11 mouse cellular contexts compared by ENCODE assay signal in genomic region chr6:72748882-72749437, GRCm38 (mm10). TPM values are rescaled to one million over a fixed set of nuclear protein-coding genes. Genes with fewer than 3 reads are reported as not detected.
DNase-seq lines count a peak whose midpoint lies in the region; ATAC-seq and TF ChIP-seq lines count a peak whose summit lies in the region.
"Had no signal": no experiment of that assay in that cellular context is flagged by ENCODE, and none has a peak within 500 bp of the region (broad histone marks: within the 10 kb centered on the region; RNA-seq: fewer than 3 reads in every experiment).

No protein-coding gene starts in this region.

- H3K9me3 ChIP-seq in kidney, embryonic 15.5 days (replicated peaks), result no peaks in the 10 kb centered on the region
- H3K9me3 ChIP-seq in ES-E14 (ENCODE audit: control insufficient read depth, insufficient read depth, low read depth, low read length), result no peaks in the 10 kb centered on the region
- no peaks in the 10 kb centered on the region for H3K9me3 ChIP-seq in limb, embryonic 10.5 days (replicated peaks)

- intact Hi-C loops in heart, adult 2 months (cut with DNase I), result loop anchor here (5.0 kb wide), 1 partner anchor 77 kb away; no protein-coding TSS in a partner anchor
- intact Hi-C loops in heart, postnatal 25 days (cut with DNase I), result loop anchor here (5.0 kb wide), 1 partner anchor 38 kb away; the partner anchor contains the start of gene Tcf7l1

- no peak for TF ChIP-seq CTCF in heart, adult 2 months (IDR thresholded peaks at IDR 0.05)

- no peak for TF ChIP-seq POLR2A in heart, adult 2 months (IDR thresholded peaks at IDR 0.05; ENCODE audit: insufficient read depth, low read depth, low read length)

- no peaks in the 10 kb centered on the region; the same call in 1 of the 2 replicates for H3K36me3 ChIP-seq in heart, adult 2 months (ENCODE audit: control insufficient read depth, insufficient read depth, low read length)
- no peaks in the 10 kb centered on the region; the same call in 1 of the 2 replicates for H3K36me3 ChIP-seq in kidney, embryonic 15.5 days
- no peaks in the 10 kb centered on the region for H3K36me3 ChIP-seq in ES-E14 (ENCODE audit: control insufficient read depth, insufficient read depth, low read length, poor library complexity, severe bottlenecking)
- H3K36me3 ChIP-seq in limb, embryonic 10.5 days, result peaks cover 17% of the 10 kb centered on the region

- peak; percentile 59 for ATAC-seq in kidney, embryonic 15.5 days (replicated peaks; ENCODE audit: low FRiP score)

- H3K9ac ChIP-seq in heart, adult 2 months (ENCODE audit: low read depth, low read length), result no peak overlapping the region
- H3K9ac ChIP-seq in kidney, embryonic 15.5 days, result no peak overlapping the region
- H3K9ac ChIP-seq in ES-E14 (ENCODE audit: insufficient read depth, low read depth, low read length, poor library complexity, severe bottlenecking), result no peak overlapping the region

- H3K4me2 ChIP-seq in kidney, embryonic 15.5 days, result peak overlapping the region; percentile 43

- peaks cover 20% of the 10 kb centered on the region for H3K4me1 ChIP-seq in heart, adult 2 months (ENCODE audit: control insufficient read depth, insufficient read depth, low read length)
- H3K4me1 ChIP-seq in kidney, embryonic 15.5 days, result peaks cover 94% of the 10 kb centered on the region
- H3K4me1 ChIP-seq in ES-E14 (ENCODE audit: control insufficient read depth in 2 of 2, insufficient read depth in 2 of 2, low read length in 2 of 2, poor library complexity in 1 of 2), result peaks cover 8 to 34% of the 10 kb centered on the region in 2 experiments; a peak in 2 of 4 replicates
- peaks cover 75% of the 10 kb centered on the region for H3K4me1 ChIP-seq in limb, embryonic 10.5 days

- H3K79me2 ChIP-seq in heart, adult 2 months (replicated peaks; ENCODE audit: control insufficient read depth, insufficient read depth, low read length), result no peaks in the 10 kb centered on the region; the same call in 1 of the 2 replicates

- H3K27me3 ChIP-seq in heart, adult 2 months (ENCODE audit: control insufficient read depth, insufficient read depth, low read length), result no peaks in the 10 kb centered on the region
- no peaks in the 10 kb centered on the region for H3K27me3 ChIP-seq in kidney, embryonic 15.5 days
- no peaks in the 10 kb centered on the region for H3K27me3 ChIP-seq in limb, embryonic 10.5 days (ENCODE audit: low read depth, poor library complexity, severe bottlenecking)

- peak overlapping the region; percentile 36 for H3K27ac ChIP-seq in heart, adult 2 months
- H3K27ac ChIP-seq in kidney, embryonic 15.5 days, result peak overlapping the region; percentile 92
- peak overlapping the region; percentile 37; the same call in 1 of the 2 replicates for H3K27ac ChIP-seq in ES-E14 (ENCODE audit: insufficient read depth, low read depth, low read length, poor library complexity, severe bottlenecking)
- H3K27ac ChIP-seq in limb, embryonic 10.5 days, result peak overlapping the region; percentile 43

- no peak overlapping the region for H3K4me3 ChIP-seq in heart, adult 2 months
- H3K4me3 ChIP-seq in kidney, embryonic 15.5 days (replicated peaks), result no peak overlapping the region
- no peak overlapping the region for H3K4me3 ChIP-seq in ES-E14 (ENCODE audit: insufficient read depth in 1 of 2, low read depth in 1 of 2, low read length in 2 of 2, poor library complexity in 1 of 2, severe bottlenecking in 1 of 2)
- H3K4me3 ChIP-seq in limb, embryonic 10.5 days, result no peak overlapping the region

- DNase-seq in heart, adult 2 months, result no peak
- no peak for DNase-seq in heart, postnatal 25 days (ENCODE audit: low spot score)
- no peak for DNase-seq in kidney, postnatal 14 days
- DNase-seq in ES-E14 (ENCODE audit: low read depth, low spot score), result no peak
- DNase-seq in limb, embryonic 10.5 days (ENCODE audit: low spot score), result no peak
- no peak for DNase-seq in left cerebral cortex, adult 8-10 months (ENCODE audit: low spot score in 2 of 2)
- DNase-seq in B cell, adult 2 months, result no peak
- DNase-seq: embryo, embryonic 11 days; kidney, adult 8-10 months; lung, postnatal 36 days had no signal

- TF ChIP-seq EP300 in heart, adult 2 months (IDR thresholded peaks at IDR 0.05; ENCODE audit: insufficient read depth, low read depth, low read length), result no peak

- in situ Hi-C loops in ES-E14 (cut with MboI; ENCODE audit: low sequenced_read_pairs in 2 of 2, unreplicated experiment in 2 of 2), result no loop called here

- WGBS in heart, adult 2 months, result 43% methylated on average over 5 of the region's 5 CpGs
- WGBS in kidney, embryonic 15.5 days, result 2% methylated on average over 5 of the region's 5 CpGs
- 34% methylated on average over 5 of the region's 5 CpGs for WGBS in limb, embryonic 10.5 days

TF ChIP-seq in ES-E14, 5 proteins besides CTCF, POLR2A, EP300 and RAD21:
- TF ChIP-seq HCFC1 (IDR thresholded peaks at IDR 0.05; ENCODE audit: borderline replicate concordance, insufficient read depth, low read length) (no peak), MAFK (IDR thresholded peaks at IDR 0.05; ENCODE audit: insufficient read depth, low read depth, low read length) (no peak), ZC3H11A (IDR thresholded peaks at IDR 0.05; ENCODE audit: borderline replicate concordance, low read depth, low read length) (no peak), ZNF384 (IDR thresholded peaks at IDR 0.05; ENCODE audit: low read depth, low read length) (no peak), CHD2 (IDR thresholded peaks at IDR 0.05; ENCODE audit: low read depth, low read length) (no peak)

RNA-seq across cellular contexts. Expression of gene Tcf7l1, which starts 40.1 kb away (rescaled TPM):
- total RNA-seq in heart, adult 2 months (2021), result 10 to 100 TPM in 1 of 2 experiments, 1 to 10 TPM in 1; 8.8 to 10.0 TPM
- 10.6 and 17.7 TPM in 2 replicates for polyA plus RNA-seq in heart, adult 2 months (2012; rRNA removed)
- total RNA-seq in heart, postnatal 25 days (2021), result 10 to 100 TPM; 10.4 to 11.8 TPM
- 35.2 and 38.2 TPM in 2 replicates for polyA plus RNA-seq in kidney, embryonic 15.5 days (2015; fragmentation: Nextera tagmentation; extraction: Ambion mirVana)
- 12.5 and 14.5 TPM in 2 replicates for total RNA-seq in ES-E14 (2012; rRNA removed)
- 36.3 and 40.0 TPM in 2 replicates for polyA plus RNA-seq in limb, embryonic 10.5 days (2016; fragmentation: Nextera tagmentation; extraction: Ambion mirVana)
- total RNA-seq in left cerebral cortex, adult 8-10 months (2022), result 1 to 10 TPM; 3.1 to 4.6 (median 4.1) TPM

Comparison
In these comparisons a context has a peak if more than half of its experiments do, and no peak if none do; other contexts are left out.
1. H3K27ac ChIP-seq: peak in every context shown above with its lines; median percentile 92 in kidney, embryonic 15.5 days; 43 in limb, embryonic 10.5 days; 37 in ES-E14; 36 in heart, adult 2 months.